Mouse (Mus musculus) C2C12 (cell line): ENCODE measurements around the gene Cfap65. TPM values are rescaled to one million over a fixed set of nuclear protein-coding genes. Genes with fewer than 3 reads are reported as not detected.

Experiments used
- H3K27me3 ChIP-seq: one replicate; pipeline ENCODE4 v1.6.1; 2011; ENCODE audit not compliant: control insufficient read depth, insufficient read depth, insufficient read length
- H3K36me3 ChIP-seq: one replicate; pipeline ENCODE4 v1.6.1; 2011; ENCODE audit not compliant: control insufficient read depth, insufficient read depth
- H3K4me3 ChIP-seq: one replicate; pipeline ENCODE4 v1.5.1; 2011; ENCODE audit warnings: mild to moderate bottlenecking, control low read depth; ENCODE audit not compliant: poor library complexity, insufficient read depth, severe bottlenecking
- H3K79me2 ChIP-seq: one replicate; pipeline ENCODE4 v1.6.1; 2011; ENCODE audit not compliant: control insufficient read depth, insufficient read depth
- H3K79me3 ChIP-seq: one replicate; pipeline ENCODE4 v1.6.1; 2011; ENCODE audit warnings: low read depth, control low read depth
- H3ac ChIP-seq: one replicate; pipeline ENCODE3; 2011; ENCODE audit warnings: low read depth; ENCODE audit not compliant: control insufficient read depth, insufficient read length
- CEBPB ChIP-seq: IDR thresholded peaks from one replicate; pipeline ENCODE4 v1.6.1; 2011; ENCODE audit warnings: low read depth, mild to moderate bottlenecking, control low read depth, moderate library complexity
- CTCF ChIP-seq: IDR thresholded peaks from one replicate; pipeline ENCODE4 v1.5.1; 2011; ENCODE audit not compliant: control insufficient read depth, insufficient read depth, insufficient read length
- FOSL1 ChIP-seq: IDR thresholded peaks from one replicate; pipeline ENCODE4 v1.8.0; 2011; ENCODE audit warnings: mild to moderate bottlenecking, low read length; ENCODE audit not compliant: poor library complexity, insufficient read depth, severe bottlenecking
- MAX ChIP-seq: IDR thresholded peaks from one replicate; pipeline ENCODE4 v1.6.1; 2011; ENCODE audit warnings: mild to moderate bottlenecking, control low read depth
- MYOD1 ChIP-seq: IDR thresholded peaks from one replicate; pipeline ENCODE4 v1.6.1; 2011; ENCODE audit warnings: low read depth; ENCODE audit not compliant: control insufficient read depth, insufficient read length
- MYOG ChIP-seq: IDR thresholded peaks from one replicate; pipeline ENCODE4 v1.6.1; 2011; ENCODE audit not compliant: control insufficient read depth, insufficient read length; ENCODE audit errors: extremely low read depth
- USF1 ChIP-seq: IDR thresholded peaks from one replicate; pipeline ENCODE4 v1.6.1; 2011; ENCODE audit warnings: low read depth, mild to moderate bottlenecking, control low read depth, moderate library complexity
- long read RNA-seq, 2 experiments: library from polyadenylated mRNA; unstranded; transcript quantifications; one replicate each; pipeline ENCODE4 v2.0.0; 2019 to 2020
- polyA plus RNA-seq: library from polyadenylated mRNA; unstranded; fragments of >200 nt; fragmentation: generic; extraction: Trizol; gene quantifications from one replicate; pipeline ENCODE4 v1.2.1, GENCODE M21; 2012; ENCODE audit warnings: missing spikeins

The Cfap65 gene
- polyA plus RNA-seq: not detected
- long read RNA-seq, experiment 1: 0 reads
- long read RNA-seq, experiment 2: 0 reads

DNA sequence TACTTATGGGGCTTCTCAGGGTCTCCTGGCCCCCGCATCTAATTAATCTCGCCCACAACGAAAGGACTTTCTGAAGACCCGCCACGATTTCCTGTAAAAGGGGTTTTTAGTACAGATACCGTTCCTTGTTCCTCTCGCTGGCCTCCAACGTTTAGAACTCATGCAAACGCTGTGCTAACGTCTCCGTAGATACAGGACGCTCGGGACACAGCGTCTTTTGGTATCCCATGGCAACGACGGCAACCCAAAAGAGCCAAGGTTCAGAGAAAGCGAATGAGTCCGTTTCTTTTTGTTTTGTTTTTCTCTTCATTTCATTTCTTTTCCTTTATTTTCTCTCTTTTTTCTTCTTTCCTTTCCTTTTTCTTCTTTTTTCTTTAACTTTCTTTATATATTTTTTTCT, at the start of gene Cfap65:
Gene Cfap65, minus strand, starts transcription at position 198 of the 400 bp plus-strand sequence.
- Histone ChIP-seq H3K4me3 (no peak within 1 kb of the TSS), H3ac (no peak within 1 kb of the TSS), H3K79me3 (no peaks in the 10 kb centered on the region), H3K27me3 (peaks cover 17% of the 10 kb centered on the region), H3K79me2 (no peaks in the 10 kb centered on the region), H3K36me3 (no peaks in the 10 kb centered on the region)
- TF ChIP-seq FOSL1 (no peak), USF1 (no peak), MYOD1 (no peak), MAX (no peak), CEBPB (no peak), CTCF (no peak), MYOG (no peak)

DNA sequence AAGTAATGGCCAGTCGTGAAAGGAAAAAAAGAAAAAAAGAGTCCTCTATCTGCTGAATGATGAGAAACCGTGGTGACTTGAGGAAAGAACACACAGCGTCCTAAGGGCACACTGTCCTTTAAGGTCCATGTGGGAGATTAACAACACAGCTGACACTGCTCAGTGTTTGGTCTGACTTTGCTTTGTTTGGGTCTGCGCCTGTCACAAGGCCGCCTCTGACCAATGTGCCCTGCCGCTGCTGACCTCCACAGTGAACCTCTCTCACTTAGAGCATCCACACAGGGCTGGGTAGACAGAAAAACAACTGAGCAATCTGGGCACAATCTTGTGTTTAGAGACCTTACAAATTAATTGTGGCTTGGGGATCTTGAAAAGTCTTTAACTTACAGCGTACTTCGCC, 41.6 kb upstream of the Cfap65 start:
- H3K36me3 ChIP-seq: no peaks in the 10 kb centered on the region
- H3K4me3 ChIP-seq: no peak overlapping the region
- no peaks in the 10 kb centered on the region for H3K79me3 ChIP-seq
- no peak for TF ChIP-seq MYOG
- no peak for TF ChIP-seq CTCF
- no peak for TF ChIP-seq FOSL1
- no peak for TF ChIP-seq CEBPB
- no peak for TF ChIP-seq MYOD1
- no peak for TF ChIP-seq MAX
- peaks cover 11% of the 10 kb centered on the region for H3K27me3 ChIP-seq
- no peaks in the 10 kb centered on the region for H3K79me2 ChIP-seq
- H3ac ChIP-seq: no peak overlapping the region

DNA sequence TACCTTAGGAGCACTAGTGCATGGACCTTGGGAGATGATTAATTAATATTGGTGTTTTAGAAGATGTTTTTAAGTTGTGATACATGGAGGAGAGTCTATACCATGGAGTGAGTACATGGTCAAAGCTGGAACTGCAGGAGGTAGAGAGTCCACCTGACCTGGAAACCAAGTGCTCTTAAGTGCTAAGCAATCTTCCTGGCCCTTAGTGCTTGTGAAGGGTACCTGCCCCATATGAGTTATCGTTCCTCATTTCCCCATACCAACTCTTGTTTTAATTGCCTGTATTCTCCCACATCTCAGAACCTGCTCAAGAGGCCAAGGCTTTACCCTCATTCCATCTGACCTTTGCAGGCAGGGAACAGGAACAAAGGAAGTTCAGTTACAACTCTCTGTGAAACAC, 40.5 kb upstream of the Cfap65 start:
- TF ChIP-seq CEBPB (no peak), FOSL1 (no peak), CTCF (no peak), USF1 (no peak), MYOD1 (no peak), MAX (no peak)
- peaks cover 11% of the 10 kb centered on the region for H3K27me3 ChIP-seq

DNA sequence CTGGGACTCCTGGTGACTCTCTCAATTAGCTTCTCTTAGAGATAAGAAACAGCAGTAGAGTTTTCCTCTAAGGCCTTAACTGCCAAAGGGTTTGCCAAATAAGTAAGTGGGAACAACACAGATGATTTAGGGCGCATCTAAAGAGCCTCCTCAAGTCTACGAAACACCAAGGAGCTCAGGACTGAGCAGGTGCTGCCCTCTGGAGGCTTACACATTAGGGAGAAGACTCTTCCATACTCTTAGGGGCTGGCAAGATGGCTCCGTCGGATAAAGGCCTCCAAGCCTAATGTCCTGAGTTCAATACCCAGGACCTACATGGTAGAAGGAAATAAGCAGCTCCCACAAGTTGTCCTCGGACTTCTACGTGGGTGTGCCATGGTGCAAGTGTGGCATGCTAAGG, 38.2 kb upstream of the Cfap65 start:
- TF ChIP-seq CTCF (no peak), MYOG (no peak)
- H3K79me3 ChIP-seq: no peaks in the 10 kb centered on the region
- H3K79me2 ChIP-seq: no peaks in the 10 kb centered on the region
- H3K27me3 ChIP-seq: peaks cover 8% of the 10 kb centered on the region
- no peaks in the 10 kb centered on the region for H3K36me3 ChIP-seq
- no peak overlapping the region for H3ac ChIP-seq
- H3K4me3 ChIP-seq: no peak overlapping the region

More for the DNA sequence above, 40.5 kb upstream of the Cfap65 start:
- Histone ChIP-seq H3K4me3 (no peak overlapping the region), H3ac (no peak overlapping the region), H3K79me2 (no peaks in the 10 kb centered on the region), H3K36me3 (no peaks in the 10 kb centered on the region), H3K79me3 (no peaks in the 10 kb centered on the region)

DNA sequence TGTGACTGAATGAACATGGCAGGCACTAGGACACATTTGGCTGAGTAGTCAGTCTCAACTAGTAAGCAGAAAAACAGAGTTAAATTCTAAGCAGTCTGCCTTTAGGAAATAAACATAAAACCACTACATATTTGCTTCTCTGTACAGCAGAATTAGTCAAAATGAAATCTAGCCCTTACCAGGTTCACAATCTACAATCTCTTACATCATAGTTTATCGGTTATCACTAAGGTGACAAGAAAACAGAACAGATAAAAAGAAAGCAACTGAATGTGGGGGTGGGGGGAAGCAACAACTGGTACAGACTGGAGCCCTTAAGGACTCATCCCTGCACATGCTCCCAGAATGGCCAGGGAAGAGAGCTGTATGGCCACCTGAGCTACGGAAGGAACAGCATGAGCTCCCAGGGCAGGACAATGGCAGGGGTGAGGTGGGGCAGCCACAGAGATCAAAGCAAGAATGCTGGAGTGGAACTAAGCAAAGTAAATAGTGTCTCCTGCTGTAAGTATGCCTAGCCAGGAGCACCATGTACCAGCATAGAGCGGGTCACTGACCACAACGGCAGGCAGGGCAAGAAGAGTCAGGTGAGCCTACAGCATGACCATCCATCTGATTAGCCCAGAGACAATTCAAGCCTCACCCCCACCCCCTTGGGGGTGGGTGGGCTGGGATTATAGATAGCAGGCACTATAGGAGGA, 36.1 kb upstream of the Cfap65 start:
- H3ac ChIP-seq: no peak overlapping the region
- TF ChIP-seq MYOD1 (no peak), CEBPB (no peak), CTCF (no peak), MAX (no peak), FOSL1 (no peak), MYOG (no peak), USF1 (no peak)
- H3K27me3 ChIP-seq: peaks cover 4% of the 10 kb centered on the region
- no peaks in the 10 kb centered on the region for H3K79me3 ChIP-seq
- H3K4me3 ChIP-seq: no peak overlapping the region
- no peaks in the 10 kb centered on the region for H3K36me3 ChIP-seq
- H3K79me2 ChIP-seq: no peaks in the 10 kb centered on the region

DNA sequence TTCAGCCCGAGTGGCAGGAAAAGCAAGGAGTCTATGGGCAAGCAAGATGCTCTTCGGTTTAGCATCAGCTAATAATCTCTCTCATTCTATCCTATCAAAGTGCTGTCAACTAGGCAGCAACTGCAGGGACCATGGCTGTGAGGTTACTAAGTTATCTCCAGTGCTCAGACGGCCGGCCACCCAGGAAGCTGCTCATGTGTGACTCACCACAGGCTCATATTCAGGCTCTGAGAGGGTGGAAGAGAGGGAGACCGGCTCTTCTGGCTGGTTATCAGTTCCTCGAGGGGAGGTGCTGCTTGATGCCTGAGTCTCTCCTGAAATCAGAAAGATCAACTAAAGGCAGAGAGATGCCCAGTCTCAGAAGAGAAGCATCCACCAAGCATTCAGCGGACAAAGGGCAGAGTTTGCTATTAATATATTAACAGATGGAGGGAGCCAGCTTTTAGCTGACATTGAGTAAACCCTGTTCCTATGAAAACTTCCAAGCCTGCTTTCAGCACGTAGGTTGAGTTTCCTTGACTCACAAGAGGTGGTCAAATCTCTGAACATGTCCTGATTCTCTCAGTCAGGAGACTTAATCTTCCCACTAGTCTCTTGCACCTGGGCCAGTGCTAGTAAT, 32.7 kb upstream of the Cfap65 start:
- no peak overlapping the region for H3ac ChIP-seq
- H3K79me3 ChIP-seq: no peaks in the 10 kb centered on the region
- no peaks in the 10 kb centered on the region for H3K36me3 ChIP-seq
- H3K79me2 ChIP-seq: no peaks in the 10 kb centered on the region
- H3K4me3 ChIP-seq: no peak overlapping the region
- no peaks in the 10 kb centered on the region for H3K27me3 ChIP-seq
- no peak for TF ChIP-seq CTCF
- TF ChIP-seq MAX: no peak
- no peak for TF ChIP-seq USF1
- no peak for TF ChIP-seq FOSL1
